Mouse (Mus musculus) macrophage (primary cell): ENCODE measurements around the gene Znrd1. TPM values are rescaled to one million over a fixed set of nuclear protein-coding genes. Genes with fewer than 3 reads are reported as not detected.
"Not testable (repeated sequence)": the region's sequence is repeated elsewhere in the genome, so short reads cannot be mapped to it uniquely, and the experiment has no call there.

ENCODE experiments used
- H3K27ac ChIP-seq: fragments of 350-480 bp; formaldehyde crosslinking; 2 replicates; pipeline ENCODE4 v1.9.0; 2021
- H3K36me3 ChIP-seq: fragments of 350-480 bp; formaldehyde crosslinking; 2 replicates; pipeline ENCODE4 v1.9.0; 2021; ENCODE audit errors: inconsistent target
- H3K4me3 ChIP-seq: fragments of 350-480 bp; formaldehyde crosslinking; 2 replicates; pipeline ENCODE4 v1.9.0; 2021; ENCODE audit errors: inconsistent target
- H3K79me2 ChIP-seq: fragments of 350-480 bp; formaldehyde crosslinking; 2 replicates; pipeline ENCODE4 v1.9.0; 2021; ENCODE audit errors: inconsistent target
- WGBS: methylation state at CpG from one replicate; pipeline ENCODE4 v1.1.7; 2026; ENCODE audit warnings: inconsistent platforms; ENCODE audit not compliant: missing documents; 5-methylcytosine and 5-hydroxymethylcytosine counted together
- polyA plus RNA-seq: library from polyadenylated mRNA; stranded (reverse); fragments of 250-400 nt; gene quantifications from 3 replicates; pipeline ENCODE4 v1.2.4, GENCODE M21; 2018; ENCODE audit warnings: inconsistent platforms
- total RNA-seq, 78 experiments: library from RNA; depleted of rRNA; stranded (reverse); fragments of 250-400 nt; gene quantifications; 1 replicate in 9 of 78; 2 replicates in 24 of 78; 3 replicates in 43 of 78; 4 replicates in 2 of 78; pipeline ENCODE4 v1.2.4; 2018; ENCODE audit warnings: inconsistent platforms in 56 of 78

Znrd1 gene
- 10 to 100 TPM in 7 of 26 experiments, 1 to 10 TPM in 19; 1.6 to 15.3 (median 6.3) TPM for total RNA-seq (2018; cell fraction: chromatin; rRNA removed)
- total RNA-seq (2018; cell fraction: cytosol; rRNA removed), result 10 to 100 TPM; 13.4 to 31.8 (median 27.7) TPM
- total RNA-seq (2018; cell fraction: nucleus; rRNA removed), result 10 to 100 TPM in 19 of 26 experiments, 1 to 10 TPM in 7; 5.6 to 26.7 (median 14.2) TPM
- polyA plus RNA-seq, result 17.7 to 36.4 TPM (median 32.4 TPM) in 3 replicates

DNA sequence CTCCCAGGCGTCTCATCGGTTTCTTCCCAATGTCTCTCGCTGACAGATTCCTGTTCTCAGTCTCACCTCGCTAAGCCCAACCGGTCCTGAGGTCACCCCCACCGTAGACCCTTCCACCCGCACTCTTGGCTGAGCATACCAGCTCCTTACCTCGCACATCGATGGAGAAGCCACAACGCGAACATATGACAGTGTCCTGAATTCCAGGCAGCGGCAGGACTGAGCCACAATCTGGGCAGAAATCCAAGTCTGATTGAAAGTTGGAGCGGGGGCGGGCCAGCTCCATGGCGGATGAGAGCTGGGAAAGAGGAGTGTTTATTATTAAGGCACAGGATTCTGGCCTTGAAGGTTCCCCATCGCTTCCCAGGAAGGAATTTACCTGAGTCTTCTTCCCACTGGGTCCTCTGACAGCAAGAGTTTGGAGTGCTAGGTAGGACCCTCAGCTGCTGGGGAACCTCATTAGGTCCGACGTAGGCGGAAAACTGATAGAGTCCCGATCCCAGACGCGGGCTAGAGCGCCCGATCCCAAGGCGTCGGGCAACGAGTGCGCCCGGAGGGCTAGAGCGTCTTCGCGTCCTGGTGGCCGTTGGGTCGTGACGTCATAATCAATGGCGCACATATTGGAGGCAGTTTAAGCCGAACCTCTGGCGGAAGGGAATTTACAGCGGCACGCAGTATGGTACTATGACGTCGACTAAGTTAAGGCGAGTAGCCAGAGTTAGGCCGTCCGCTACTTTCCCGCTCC lies at the start of gene Znrd1, which contains the start of gene Znrd1as:
Gene Znrd1 (minus strand): TSS at position 561 of the 745 bp plus-strand sequence.
Gene Znrd1as (plus strand): TSS at position 594 of the 745 bp plus-strand sequence.
- Histone ChIP-seq H3K27ac (peak within 1 kb of the TSS; percentile 56), H3K36me3 (peaks cover 22% of the 10 kb centered on the region; the same call in 1 of the 2 replicates), H3K79me2 (peaks cover 9% of the 10 kb centered on the region; the same call in 1 of the 2 replicates), H3K4me3 (peak within 1 kb of the TSS; percentile 94)
- 1% methylated on average over 45 of the region's 46 CpGs for WGBS

DNA sequence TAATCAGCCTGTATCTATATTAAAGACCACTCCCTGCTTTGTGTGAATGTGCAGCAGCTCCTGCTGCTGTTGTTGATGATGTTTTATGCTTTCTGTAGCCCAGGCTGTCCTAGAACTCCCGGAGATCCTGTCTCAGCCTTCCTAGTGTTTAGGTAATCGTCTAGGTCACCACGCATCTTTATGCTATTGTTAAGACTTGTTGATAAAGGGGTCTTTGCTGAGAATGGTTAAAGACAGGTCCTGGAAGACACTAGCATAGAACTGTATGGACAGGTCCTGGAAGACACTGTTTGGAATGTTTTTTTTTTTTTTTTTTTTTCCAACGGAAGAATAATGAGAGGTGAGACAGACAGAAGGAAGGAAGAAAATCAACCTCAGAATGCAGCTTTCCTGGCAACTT lies 45.0 kb upstream of the Znrd1 start:
- Histone ChIP-seq H3K36me3 (no peaks in the 10 kb centered on the region), H3K79me2 (no peaks in the 10 kb centered on the region), H3K27ac (no peak overlapping the region), H3K4me3 (no peak overlapping the region)
- WGBS, result 70% methylated on average over 4 of the region's 4 CpGs

DNA sequence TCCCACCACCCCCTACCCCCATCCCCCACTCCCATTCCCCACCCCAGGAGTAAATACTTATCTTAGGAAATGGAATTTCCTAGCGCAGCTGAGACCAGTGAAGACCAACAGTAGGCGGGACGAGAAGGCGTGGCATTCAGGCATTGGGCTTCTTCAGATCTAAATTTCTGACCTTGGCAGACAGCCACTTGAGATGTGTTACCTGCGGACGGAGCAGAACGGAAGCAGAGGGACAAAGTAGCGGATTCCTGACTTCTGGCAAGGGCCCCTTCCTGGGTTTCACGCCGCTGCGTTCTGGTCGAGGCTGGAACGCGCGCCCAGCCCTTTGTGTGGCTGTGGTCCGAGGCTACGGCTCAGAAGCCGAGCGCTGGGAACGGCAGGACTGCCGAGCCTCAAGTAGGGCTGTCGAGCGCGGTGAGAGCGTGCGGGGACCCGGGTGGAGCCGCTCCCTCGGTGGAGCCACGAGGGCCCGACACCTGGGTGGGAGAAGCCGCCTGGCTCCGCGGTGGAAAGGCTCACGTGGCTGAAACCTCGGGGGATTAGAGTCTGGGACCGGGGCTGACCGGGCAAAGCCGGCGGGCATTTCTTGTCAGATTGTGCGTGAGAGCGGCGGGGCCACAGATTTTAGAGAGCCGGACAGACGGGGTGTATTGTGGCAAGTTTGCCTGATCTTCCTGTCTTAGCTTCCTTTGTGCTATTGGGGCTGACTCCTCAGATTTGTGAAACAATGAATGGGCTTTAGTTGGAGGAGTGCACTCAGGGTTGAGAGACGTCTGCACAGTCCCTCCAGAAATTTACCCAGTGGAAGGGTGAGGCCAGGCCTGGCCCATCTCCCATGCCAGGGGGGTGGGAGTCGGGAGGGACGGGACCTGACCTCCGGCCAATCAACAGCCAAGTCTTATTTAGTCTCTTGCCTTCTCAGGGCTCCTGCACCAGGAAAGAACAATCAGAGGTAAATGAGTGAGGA lies 44.3 kb upstream of the Znrd1 start:
- Histone ChIP-seq H3K4me3 (no peak overlapping the region), H3K79me2 (no peaks in the 10 kb centered on the region), H3K27ac (no peak overlapping the region), H3K36me3 (no peaks in the 10 kb centered on the region)
- 5% methylated on average over 46 of the region's 49 CpGs for WGBS

DNA sequence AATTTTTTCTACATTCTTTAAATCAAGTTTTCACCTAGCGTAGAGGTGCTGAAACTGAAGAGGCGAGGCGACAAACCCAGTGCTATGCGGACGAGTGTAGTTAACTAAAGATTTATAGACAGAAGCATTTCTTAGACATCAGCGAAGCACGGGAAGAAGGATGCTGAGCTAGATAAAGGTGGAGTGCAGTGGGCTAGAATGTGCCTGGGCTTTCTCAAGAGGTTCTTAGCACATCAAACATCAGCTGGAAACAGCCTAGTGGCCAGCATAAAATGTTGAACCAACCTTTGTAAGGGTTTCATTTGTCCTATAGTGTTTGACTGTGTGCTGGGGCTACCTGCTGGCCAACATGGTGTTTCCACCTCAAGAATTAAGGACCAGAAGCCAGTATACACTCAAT lies 42.5 kb upstream of the Znrd1 start, which contains the start of gene Zfp57:
Gene Zfp57 (plus strand): TSS at position 301 of the 400 bp plus-strand sequence.
- Histone ChIP-seq H3K4me3 (no peak within 1 kb of the TSS), H3K79me2 (no peaks in the 10 kb centered on the region), H3K27ac (no peak within 1 kb of the TSS), H3K36me3 (no peaks in the 10 kb centered on the region)
- 96% methylated on average over 7 of the region's 7 CpGs for WGBS

DNA sequence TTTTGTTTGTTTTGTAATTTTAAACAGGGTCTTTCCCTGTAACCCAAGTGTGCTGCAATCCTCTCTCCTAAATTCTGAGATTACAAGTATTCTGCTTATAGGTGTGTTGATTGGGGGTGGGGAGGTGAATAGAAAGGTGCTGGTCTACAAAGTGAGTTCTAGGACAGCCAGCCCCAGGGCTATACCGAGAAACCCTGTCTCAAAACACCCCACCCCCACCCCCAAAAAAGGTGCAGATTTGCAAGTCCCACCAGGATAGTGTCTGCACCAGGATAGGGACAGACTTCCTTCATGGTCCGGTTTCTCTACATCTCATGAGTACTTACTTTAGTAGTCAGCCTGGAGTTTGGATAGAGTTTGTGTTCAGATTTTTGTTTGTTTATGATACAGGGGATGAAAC lies 40.1 kb upstream of the Znrd1 start:
- no peak overlapping the region for H3K4me3 ChIP-seq
- no peaks in the 10 kb centered on the region for H3K36me3 ChIP-seq
- H3K27ac ChIP-seq, result no peak overlapping the region
- 79% methylated on average over 2 of the region's 2 CpGs for WGBS
- H3K79me2 ChIP-seq, result no peaks in the 10 kb centered on the region

DNA sequence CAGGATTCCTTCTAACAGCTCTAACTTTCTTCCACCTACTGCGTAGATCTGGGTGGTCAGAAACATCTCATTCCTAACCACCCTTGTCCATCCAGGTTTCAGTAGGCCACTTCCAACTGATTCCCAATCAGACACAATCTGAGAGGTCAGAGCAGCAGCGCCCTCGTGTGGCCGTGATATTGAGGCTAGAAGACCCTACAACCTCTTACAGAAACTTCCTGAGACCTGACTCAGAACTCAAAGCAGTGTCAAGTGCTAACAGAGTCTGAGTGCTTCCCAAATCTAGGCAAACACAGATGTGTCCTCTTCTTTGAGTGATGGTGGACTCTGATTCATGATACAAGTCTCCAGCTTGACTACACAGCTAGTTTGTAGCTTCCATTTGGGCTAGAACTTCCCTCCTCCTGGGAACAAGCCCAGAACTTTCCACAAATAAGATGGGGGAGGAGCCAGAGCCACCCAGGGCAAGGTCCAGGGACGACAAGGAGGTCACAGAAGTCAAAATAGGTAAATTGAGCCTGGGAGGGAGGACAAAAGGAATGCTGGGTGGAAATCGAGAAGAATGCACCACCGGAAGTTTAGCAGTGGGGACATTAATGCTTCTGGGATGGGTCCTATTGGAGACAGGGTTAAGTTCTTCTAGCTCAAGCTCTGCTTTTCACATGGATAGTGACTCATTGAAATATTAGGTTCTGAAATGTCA lies 38.8 kb upstream of the Znrd1 start:
- Histone ChIP-seq H3K36me3 (no peaks in the 10 kb centered on the region), H3K4me3 (no peak overlapping the region), H3K79me2 (no peaks in the 10 kb centered on the region), H3K27ac (no peak overlapping the region)
- WGBS, result 30% methylated on average over 7 of the region's 7 CpGs

DNA sequence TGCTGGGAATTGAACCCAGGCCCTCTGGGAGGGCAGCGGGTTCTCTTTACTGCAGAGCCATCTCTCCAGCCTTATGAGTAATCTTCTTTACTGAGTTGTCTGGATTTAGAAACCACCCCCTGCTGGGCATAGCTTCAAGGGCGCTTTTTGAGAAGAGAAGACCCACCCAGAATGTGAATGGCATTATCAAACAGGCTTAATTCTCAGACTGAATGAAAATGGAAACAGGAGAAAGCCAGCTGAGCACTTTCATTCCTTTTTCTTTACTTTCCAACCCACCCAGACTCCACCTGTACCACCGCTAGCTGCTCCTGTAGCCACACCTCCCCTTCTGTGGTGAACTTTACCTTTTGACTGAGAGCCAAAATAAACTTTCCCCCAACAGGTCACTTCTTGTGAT lies 37.1 kb upstream of the Znrd1 start:
- no peaks in the 10 kb centered on the region for H3K79me2 ChIP-seq
- WGBS, result 95% methylated on average over 3 of the region's 3 CpGs
- H3K36me3 ChIP-seq, result no peaks in the 10 kb centered on the region
- H3K27ac ChIP-seq, result no peak overlapping the region
- no peak overlapping the region for H3K4me3 ChIP-seq

DNA sequence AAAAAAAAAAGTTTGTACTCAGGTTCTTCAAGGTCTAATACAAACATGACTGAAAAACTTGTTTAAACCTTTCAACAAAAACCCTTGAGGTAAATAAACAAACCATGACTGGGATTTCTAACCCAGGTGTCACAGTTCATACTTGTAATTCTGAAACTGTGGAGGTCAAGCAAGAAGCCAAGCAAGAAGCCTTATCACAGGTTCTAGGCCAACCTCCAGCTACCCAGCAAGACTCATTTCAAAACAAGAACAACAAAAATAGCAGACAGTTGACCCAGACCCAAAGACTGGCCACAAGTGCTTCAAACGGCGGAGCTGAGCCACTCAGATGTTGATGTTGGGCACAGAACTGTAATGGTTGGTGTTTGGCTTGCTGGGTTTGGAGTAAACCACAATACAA lies 36.2 kb upstream of the Znrd1 start:
- Histone ChIP-seq H3K79me2 (no peaks in the 10 kb centered on the region), H3K4me3 (no peak overlapping the region), H3K27ac (no peak overlapping the region), H3K36me3 (no peaks in the 10 kb centered on the region)
- 80% methylated on average over 1 of the region's 2 CpGs for WGBS

DNA sequence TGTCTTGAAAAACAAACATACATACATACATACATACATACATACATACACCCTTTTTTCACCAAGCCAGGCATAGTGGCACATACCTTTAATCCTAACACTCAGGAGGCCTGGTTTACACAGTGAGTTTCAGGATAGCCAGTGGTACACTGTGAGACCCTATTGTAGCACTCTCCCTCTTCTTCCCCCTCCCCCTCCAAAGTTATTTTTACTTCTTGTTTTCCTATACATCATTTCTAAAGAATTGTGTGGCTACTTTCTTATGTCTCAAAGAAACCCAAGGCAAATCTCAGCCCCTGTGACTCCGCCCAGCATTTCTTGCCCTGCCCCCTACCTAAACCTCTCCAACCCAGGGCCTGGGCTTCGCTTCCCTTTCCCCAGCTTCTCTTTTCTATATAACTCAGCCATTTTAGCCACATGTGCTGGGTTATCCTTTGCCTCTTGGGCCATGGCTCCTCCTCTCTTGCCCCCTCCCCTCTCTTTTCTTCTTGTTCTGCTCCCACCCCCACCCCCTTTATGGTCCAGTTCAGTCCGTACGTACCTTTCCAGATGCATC lies 35.5 kb upstream of the Znrd1 start:
- H3K4me3 ChIP-seq, result no peak overlapping the region
- H3K27ac ChIP-seq, result no peak overlapping the region
- H3K79me2 ChIP-seq, result no peaks in the 10 kb centered on the region
- no peaks in the 10 kb centered on the region for H3K36me3 ChIP-seq
- 76% methylated on average over 2 of the region's 4 CpGs for WGBS

DNA sequence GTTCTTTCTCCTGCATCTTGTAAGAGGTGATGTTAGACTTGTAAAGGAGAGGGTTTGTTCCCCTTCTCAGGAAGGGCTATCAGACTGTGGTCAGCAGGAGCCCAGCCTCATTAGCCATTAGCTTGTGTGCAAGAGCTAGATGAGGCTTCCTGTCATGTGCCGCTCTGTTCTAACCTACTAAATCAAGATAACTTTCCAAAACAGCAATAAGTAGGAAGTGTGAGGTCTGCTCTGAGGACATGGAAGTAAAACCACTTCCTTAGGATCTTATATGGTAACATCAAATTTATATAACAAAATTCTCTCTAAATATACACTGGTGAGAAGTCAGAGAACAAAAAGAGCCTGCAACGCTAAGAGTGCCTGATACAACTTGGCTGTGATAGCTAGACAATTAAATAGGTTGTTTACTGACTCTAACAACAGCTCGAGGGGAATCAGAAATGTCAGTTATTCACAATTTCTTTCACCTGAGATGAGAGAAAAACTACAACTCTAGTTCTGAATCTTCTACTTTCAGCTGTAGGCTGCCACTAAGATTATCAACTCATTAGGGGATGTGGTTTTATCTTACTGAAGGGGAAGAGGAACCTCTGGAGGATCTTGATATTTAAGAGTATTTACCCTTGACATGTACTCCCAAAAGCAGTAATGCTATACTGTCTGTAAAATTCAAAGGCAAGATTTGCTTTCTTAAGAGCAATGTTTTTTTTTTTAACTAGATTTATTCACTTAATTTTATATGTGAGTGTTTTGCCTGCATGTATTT lies 34.2 kb upstream of the Znrd1 start:
- Histone ChIP-seq H3K27ac (no peak overlapping the region), H3K79me2 (no peaks in the 10 kb centered on the region), H3K36me3 (no peaks in the 10 kb centered on the region), H3K4me3 (no peak overlapping the region)
- 0% methylated on average over 3 of the region's 3 CpGs for WGBS

DNA sequence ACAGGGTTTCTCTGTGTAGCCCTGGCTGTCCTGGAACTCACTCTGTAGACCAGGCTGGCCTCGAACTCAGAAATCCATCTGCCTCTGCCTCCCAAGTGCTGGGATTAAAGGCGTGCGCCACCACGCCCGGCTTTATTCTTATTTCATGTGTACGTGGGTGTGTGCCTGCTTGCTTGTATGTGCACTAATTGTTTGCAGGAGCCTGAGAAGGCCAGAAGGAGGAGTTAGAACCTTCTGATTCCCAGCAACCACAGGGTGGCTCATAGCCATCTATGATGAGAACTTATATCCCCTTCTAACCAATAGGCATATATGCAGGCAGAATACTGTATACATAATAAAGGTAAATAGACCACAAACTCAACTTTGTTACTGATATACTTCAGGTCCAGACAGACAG lies 32.3 kb upstream of the Znrd1 start:
- not testable (repeated sequence) for H3K36me3 ChIP-seq, H3K27ac ChIP-seq, H3K79me2 ChIP-seq, H3K4me3 ChIP-seq
- WGBS, result 100% methylated on average over 1 of the region's 6 CpGs

DNA sequence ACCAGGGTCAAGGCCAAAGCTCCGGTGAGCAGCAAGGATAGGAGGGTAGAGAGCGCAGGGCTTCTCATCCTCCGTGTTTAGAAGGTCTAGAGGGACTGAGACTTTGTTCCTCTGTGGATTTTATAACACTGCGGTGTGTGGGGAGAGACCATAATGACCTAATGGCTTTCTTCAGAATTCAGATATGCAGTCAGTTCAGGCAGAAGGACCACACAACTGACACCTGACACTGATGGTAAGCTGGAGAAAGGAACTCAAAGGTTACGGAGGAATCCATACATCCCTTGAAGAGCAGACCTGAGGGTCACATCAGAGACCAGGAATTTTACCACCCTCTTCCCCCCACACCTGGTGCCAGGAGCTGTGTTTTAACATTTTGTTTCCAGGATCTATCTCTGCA lies 31.1 kb upstream of the Znrd1 start, which contains the start of gene H2-M5:
Gene H2-M5 (minus strand): TSS at position 101 of the 400 bp plus-strand sequence.
- H3K36me3 ChIP-seq, result no peaks in the 10 kb centered on the region
- no peaks in the 10 kb centered on the region for H3K79me2 ChIP-seq
- no peak within 1 kb of the TSS for H3K27ac ChIP-seq
- no peak within 1 kb of the TSS for H3K4me3 ChIP-seq
- 95% methylated on average over 4 of the region's 5 CpGs for WGBS

DNA sequence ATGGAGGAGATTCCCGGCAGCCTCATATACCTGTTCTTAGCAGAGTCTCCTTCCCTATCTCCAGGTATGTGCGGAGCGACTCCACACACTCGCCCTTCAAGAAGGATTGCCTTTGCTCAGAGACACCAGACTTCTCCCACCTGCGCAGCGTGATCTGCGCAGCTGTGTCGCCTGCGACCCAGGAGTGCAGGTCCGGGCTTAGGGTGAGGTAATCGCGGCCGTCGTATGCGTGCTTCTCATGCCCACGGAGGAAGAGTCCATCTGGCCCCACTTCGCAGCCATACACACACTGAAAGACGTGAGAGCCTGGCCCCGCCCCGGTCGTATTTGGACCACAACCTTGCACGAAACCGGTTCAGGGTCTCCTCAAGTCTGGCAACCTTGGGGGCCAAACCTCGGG lies 30.1 kb upstream of the Znrd1 start:
- no peaks in the 10 kb centered on the region for H3K79me2 ChIP-seq
- 21% methylated on average over 24 of the region's 24 CpGs for WGBS
- no peaks in the 10 kb centered on the region for H3K36me3 ChIP-seq
- no peak overlapping the region for H3K27ac ChIP-seq
- no peak overlapping the region for H3K4me3 ChIP-seq
